Mouse (Mus musculus) adrenal gland, adult 8-10 months (tissue): ENCODE results near the gene Bysl. TPM values are rescaled to one million over a fixed set of nuclear protein-coding genes. Genes with fewer than 3 reads are reported as not detected.
"Not testable (repeated sequence)": the region's sequence is repeated elsewhere in the genome, so short reads cannot be mapped to it uniquely, and the experiment has no call there.

Experiments
- DNase-seq: peaks from one replicate; pipeline ENCODE4 v3.0.0; 2022
- total RNA-seq, 4 experiments: library from RNA; stranded (reverse); gene quantifications; 2 replicates each; pipeline ENCODE4 v1.2.4; 2022

The Bysl gene
- total RNA-seq, 4 experiments from 2014 or later: 17.0 to 18.6 (median 17.9) TPM

DNA sequence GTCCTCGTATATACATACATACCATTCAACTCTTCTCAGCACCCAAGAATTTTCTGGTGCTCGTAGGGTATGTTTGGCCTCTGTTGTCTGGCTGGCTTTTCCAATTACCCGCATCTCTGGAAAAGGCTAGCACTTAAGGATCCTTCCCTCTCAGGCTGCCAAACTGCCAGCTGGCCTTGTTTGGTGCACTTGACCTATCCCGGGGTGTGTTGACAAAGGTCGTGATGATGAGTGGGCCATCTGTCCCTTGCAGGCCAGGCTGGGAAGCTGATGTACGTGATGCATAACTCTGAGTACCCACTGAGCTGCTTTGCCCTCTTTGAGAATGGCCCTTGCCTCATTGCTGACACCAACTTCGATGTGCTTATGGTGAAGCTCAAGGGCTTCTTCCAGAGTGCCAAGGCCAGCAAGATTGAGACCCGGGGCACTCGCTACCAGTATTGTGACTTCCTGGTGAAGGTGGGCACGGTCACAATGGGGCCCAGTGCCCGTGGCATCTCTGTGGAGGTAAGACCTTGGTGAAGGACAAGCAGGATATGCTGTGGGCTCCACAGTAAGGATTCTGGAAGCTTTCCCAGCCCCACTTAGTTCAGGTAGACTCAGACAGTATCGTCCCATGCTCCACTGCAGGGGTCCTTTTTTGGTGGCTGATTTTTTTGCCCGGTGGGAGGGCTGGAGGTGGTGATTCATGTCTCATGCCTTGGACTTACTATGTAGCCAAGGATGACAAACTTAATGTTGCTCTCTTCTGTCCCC lies 7.4 kb upstream of the Bysl start:
- no peak for DNase-seq

DNA sequence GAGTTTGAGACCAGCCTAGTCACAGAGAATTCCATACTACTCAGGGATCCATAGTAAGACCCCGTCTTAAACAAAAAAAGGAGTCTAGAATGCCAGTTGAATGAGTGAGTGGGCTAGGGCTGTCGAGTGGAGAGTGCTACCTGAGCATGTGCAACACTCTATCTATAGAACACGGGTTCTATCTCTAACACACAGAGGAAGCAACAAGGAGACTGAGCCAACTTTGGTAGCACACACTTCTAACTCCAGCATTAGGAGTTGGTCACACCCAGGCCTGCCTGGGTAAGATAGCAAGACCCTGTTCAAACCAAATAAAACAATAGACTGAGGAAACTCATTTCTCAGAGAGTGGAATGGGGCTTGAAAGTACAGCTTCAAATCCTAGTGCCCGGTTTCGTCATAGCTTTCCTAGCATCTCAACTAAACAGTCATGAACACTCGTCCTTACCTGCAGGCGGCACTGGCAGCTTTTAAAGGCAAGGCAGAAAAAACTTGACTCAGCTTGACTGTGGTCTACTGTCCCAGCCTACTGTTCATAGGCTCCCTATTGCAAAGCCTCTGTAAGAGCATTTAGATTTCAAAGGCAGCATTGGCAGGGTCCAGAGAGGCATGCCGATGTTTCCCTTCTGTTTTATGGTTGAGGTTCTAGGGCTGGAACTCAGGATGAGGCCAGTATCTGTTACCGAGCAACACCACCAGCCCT lies 6.5 kb upstream of the Bysl start:
- DNase-seq: no peak

DNA sequence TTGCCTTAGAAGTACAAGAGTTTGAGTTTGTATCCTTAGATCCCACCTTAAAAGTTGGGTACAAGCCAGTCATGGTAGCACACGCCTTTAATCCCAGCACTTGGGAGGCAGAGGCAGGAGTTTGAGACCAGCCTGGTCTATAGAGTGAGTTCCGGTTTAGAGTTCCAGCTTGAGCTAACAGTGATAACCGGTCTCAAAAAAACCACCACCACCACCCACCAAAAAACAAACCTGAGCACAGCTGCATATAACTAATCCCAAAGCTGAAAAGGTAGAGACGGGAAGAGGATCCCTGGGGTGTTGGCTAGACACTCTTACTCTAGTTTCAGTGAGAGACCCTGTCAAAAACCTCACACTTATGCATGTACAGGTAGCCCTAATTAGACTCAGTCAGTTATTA lies 5.4 kb upstream of the Bysl start:
- no peak for DNase-seq

DNA sequence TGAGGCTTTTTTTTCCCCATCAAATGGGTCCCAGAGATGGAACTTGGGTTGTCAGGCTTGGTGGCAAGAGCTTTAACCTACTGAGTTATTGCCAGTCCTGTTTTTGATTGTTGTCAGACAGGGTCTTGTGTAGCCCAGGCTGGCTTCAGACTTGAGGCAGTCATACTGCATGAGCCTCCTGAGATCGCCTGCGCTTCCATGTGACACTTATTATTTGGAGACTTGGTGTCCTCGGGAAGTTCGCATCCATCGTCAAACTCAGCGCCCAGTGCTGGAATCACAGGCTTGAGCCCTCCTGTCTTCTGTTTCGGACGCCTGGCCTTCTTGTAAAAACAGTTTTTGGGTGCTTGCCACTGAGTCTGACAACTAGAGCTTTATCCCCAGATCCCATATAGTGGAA lies 4.8 kb upstream of the Bysl start:
- no peak for DNase-seq

DNA sequence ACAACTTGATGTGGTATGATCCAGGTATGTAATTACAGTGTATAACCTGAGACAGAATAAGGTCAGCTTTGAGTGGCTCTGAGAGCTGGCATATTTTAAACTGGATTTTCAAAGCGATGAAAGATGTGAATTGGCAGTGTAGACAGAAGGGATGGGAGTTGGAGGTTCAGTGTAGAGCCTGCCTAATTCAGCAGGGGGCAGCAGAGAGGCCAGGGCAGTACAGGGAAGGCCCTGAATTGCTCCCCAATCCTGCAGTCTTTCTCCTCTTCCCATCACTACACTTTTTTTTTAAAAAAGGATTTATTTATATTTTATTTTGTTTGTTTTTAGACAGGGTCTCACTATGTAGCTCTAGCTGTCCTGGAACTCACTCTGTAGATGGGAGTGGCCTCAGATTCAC lies 2.7 kb upstream of the Bysl start:
- DNase-seq: no peak

DNA sequence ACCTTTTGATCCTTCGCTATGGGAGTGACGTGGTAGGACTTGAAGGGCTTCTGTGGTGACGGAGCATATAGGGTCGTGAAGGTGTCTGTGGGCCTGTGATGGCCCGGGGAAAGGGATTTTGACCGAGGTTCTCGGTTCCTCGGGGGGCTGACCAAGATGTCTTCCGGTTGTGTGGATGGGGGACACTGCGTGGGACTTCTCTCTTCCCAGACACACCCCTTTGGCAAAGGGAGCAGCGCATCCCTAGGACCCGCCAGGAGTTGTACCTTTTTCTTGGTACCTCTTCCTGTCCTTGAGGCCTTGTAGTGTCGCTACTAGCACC lies 330 bp upstream of the Bysl start:
- no peak for DNase-seq

DNA sequence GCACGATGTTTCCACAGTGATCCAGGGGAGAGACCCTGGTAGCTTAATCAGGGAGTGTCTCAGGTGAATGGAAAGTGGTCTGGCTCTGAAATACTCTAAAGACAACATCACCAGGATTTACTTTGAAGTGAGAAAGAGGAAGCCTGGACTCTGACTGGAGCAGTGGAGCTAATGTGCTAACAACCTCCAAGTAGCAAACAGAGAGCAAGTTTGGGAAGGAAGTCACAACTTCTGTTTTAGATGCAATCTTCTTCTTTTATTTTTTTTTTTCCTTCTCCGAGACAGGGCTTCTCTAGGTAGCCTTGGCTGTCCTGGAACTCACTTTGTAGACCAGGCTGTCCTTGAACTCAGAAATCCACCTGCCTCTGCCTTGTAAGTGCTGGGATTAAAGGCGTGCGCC lies 2.1 kb downstream of the Bysl start:
- no peak for DNase-seq

DNA sequence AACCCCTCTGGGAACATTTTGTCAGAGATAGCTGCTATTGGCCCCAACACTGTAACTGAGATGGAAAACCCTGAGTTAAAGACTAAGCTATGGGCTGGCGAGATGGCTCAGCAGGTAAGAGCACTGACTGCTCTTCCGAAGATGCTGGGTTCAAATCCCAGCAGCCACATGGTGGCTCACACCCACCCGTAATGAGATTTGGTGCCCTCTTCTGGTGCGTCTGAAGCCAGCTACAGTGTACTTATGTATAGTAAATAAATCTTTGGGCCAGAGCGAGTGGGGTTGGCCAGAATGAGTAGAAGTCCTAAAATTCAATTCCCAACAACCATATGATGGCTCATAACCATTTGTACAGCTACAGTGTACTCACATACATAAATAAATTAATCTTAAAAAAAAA lies 5.1 kb downstream of the Bysl start:
- no peak for DNase-seq

DNA sequence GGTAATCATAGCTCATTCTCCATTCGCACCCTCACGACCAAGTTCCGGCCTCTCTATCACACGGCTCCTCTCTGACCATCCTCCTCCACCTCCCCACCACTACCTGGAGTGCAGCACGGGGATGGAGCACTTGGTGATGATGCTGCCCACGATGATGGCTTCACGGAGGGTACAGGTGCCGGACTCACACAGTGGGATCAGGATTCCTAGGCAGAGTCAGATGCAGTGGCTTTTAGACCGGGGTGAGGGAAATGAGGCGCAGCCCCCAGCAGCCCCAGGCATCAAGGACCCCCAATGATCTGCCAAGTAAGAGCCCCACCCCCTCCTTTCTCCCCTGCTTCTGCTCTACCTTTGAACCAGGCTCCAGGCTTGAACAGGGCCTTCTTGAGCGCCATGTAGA lies 9.0 kb downstream of the Bysl start:
- DNase-seq: no peak

DNA sequence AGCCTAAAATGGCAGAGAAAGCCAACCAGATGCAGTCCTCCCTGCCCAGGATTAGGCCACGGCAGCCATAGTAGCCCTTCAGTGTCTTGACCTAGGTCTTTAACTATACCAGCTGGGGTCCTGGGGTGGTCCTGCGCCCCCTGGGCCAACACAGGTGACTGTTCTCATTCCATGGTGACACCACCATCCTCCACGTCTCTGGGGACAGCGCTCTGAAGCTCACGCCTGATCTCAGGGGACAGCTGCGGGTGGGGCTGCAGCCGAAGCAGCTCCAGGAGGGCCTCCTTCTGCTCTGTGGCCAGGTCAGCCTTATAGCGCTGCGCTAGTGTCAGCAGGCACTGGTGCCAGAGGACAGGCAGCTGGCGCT lies 9.9 kb downstream of the Bysl start:
- DNase-seq: no peak

DNA sequence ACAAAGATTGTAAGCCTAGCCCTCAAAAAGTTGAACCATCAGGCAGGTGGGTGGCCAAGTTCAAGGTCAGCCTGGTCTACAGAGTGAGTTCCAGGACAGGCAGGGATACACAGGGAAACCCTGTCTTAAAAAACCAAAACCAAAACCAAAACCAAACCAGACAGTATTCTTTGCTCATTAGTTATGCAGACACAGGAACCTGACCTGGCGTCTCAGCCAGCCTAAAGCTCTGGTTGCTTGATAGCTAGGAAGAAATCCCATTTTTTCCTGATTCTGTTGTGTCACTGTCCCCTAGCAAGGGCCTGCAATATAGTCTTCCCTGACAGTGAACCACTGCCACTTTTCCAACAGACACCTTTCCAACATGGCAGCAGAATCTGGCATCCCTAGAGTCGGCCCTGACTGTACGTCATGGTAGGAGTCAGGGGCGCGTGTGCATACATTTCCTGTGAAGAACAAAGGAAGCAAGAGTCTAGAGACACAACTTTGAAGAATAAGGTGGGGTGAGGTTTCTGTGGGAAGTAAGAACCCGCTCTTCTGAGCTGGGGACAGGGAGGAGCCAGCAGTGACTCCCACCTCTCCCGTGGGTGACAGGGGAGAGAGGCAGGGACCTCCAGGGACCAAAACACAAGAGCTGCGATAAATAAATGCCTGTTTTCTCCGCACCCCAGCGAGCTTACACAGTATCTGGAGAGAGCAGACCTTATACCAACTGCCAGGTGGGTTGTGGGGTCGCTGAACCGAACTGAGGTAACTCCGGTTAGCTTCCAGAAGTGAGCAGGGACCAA lies 10.5 kb downstream of the Bysl start:
- no peak for DNase-seq

DNA sequence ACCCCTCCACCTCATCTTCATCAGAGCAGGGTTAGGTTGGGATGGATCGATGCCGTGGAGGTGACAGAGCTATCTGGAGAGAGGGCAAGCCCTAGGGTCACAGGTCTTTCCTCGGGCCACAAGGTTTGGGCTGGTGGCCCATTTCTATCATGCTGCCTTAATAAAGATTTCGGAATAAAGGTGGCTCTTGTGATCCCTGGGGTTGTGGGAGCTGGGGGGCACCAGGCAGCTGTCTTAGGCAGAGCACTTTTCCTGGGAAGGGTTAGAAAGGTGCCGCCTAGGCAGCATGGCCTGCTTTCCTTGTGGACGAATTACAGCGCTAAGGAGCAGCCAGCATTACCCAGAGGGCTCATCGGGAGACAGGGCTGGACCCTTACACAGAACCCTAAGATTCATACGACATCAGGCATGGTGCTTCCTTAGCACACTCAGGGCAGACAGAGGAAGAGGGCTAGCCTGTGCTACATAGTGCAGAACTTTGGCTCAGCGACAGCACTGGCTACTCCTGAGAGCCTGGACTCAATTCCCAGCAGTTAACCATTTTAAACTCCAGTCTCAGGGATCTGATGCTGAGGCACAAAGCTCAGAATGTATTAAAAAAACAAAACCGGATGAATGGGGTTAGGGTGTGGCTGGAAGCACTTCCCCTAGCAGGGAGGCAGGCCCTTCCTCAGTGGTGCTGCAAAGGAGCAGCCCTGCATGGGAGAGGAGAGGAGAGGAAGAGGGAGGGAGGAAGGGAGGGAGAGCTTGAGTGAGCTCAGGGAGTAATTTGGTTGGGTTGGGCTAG lies 11.6 kb downstream of the Bysl start:
- no peak for DNase-seq

DNA sequence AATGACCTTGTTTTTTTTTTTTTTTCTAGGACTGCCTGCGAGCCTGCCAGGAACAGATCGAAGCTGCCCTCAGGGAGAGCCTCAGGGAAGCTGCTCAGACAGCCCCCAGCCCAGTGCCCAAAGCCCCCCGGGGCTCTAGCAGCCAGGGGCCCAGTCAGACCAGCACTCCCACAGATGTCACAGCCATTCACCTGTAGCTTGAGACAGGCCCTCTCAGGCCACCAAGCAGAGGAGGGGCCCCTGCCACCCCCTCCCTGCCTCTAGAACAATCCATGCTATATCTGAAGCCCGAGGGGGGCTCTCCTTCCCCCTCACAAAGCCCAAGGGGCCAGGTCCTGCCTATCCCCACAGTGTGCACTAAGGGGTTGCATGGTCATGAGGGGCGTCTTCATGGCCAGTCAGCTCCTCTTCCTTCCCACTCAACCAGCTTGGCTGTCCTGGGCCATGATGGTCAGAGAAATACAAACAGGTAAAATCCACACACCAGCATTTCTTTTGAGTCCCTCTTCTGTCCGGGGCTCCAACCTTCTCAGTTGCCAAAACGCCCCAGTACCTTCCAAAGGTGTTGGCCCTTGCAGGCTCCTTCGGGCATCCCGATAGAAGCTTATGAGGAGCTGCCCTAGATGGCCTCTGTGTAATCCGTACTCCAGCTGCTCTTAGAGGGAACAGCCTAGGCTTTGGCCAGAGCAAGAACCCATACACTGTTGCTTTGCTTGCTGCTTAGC lies 12.6 kb downstream of the Bysl start:
- not testable (repeated sequence) for DNase-seq

DNA sequence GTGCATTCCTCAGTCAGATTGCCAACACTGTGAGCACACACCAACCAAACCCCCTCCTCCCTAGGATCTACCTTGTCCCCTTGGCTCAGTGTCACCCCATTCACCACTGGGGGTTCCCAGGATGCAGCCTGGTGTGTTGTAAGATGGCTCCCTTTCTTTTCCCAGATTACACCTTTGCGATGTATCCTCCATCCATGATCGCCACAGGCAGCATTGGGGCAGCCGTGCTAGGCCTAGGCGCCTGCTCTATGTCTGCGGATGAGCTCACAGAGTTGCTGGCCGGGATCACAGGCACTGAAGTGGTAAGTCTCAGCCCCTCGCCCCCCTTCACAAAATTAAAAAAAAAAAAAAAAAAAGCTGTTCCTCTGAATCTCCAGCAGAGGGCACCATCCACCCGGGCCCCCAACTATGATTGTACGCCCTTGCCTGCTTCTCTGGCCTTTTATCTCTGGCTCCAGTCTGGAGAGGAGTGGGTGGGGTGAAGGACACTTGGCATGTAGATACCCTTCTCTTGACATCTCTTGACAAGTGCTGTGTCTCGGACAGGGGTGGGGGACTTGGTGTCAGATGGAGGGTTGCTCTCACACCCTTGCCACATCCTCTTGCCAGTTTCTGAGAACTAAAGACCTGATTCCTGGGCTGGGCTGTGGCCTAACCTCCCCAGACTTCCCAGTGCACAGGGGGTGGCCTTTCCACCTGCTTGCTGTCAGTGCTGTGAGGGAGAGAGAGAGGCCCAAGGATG lies 13.3 kb downstream of the Bysl start:
- DNase-seq: peak; percentile 50

DNA sequence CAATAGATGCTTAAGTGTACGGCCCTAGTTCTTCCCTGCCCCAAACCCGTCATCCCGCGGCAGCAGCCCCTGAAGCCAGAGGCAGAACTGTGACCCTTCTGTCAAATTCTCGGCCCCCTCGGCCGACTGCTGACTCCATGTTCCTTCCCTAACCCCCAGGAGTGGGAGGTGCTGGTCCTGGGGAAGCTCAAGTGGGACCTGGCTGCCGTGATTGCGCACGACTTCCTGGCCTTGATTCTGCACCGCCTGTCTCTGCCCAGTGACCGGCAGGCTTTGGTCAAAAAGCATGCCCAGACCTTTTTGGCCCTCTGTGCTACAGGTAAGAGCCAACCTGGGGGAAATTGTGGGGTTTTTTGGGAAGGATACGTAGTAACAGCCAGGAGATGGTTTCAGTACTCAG lies 14.0 kb downstream of the Bysl start:
- no peak for DNase-seq

DNA sequence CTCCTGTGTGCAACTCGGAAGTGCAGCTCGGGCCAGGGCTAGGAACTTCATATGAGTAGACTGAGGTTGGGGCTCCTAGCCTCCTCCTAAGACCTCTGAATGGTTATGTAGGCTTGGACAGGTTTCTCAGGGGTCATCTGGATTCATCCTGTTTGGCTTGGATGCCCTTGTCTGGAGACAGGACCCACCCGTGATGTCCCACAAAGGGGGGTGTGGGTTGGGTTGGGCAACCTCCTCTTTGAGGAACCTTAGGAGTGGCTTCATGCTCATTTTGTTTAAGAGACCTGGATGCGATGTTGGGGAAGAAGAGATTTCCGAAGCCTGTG lies 14.5 kb downstream of the Bysl start:
- DNase-seq: no peak

DNA sequence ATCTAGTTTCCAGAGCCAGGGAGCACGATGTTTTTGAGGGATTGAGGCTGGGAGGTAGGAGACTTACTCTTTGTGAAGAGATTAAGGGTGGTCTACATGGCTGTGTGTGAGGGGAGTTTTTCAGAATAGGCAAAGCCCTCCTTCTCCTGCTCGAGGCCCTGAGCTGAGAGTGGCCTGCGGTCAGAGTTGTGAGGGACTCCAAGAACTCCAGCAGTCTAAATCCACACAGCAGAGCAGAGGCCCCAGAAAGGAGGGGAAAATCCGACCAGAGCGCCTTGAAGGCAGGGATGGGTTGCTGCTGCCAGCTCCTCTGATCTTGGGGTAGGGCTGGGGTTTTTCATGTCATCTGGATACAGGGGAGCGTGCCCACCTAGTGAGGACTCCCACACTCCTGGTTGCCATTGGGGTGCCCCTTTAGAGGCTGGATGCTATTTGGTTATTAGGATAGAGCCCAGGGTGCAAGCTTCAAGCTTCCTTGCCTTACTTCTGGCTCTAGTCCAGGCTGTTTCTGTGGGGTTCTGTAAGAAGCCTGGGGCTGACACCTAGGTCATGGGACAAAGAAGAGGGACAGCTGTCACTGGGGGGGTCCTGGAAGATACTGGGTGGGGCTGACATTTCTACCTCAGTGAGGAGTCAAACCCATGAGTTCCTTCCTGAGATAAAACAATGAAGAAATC lies 15.0 kb downstream of the Bysl start:
- no peak for DNase-seq

DNA sequence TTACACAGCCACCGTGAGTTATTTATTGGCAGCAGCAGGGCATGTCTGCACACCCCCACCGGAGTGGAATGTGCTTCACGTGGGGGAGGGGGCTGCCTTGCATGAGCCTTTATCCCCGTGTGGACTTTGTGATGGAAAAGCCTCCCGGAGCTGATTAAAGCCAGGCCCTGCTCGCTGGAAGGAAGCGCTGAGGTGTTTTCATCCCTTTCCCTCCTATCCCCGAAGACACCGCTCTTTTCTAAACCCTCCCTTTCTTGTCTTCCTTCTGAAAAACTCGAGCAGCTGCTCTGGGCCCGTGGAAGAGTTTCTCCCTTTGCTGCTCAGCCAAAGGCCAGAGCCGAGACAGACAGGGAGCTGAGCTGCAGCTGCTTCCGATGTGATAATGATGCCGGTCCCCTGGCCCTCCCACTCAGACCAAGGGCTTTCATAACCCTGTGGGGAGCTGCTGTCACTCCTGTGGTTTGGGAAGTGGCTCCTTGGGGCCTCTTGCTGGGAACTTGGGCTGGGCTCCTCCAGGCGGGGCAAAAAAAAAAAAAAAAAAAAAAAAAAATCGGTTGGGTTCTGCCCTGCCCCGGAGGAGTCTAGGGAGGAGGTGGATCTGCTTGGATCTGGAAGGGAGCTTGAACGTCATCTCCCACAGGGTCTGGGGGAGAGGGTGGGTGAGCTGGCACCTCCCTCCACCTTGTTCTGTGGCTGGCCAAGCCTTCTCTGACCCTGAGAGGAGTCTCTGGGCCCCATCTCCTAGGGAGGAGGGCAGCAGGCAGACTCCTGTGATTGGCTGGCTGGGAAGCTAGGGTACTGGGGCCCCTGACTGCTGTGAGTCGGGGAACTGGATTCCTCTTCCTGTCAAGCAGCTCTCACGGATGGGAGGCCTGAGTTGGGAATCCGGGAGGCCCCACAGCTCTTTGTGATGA lies 15.8 kb downstream of the Bysl start:
- DNase-seq: peak; percentile 68

DNA sequence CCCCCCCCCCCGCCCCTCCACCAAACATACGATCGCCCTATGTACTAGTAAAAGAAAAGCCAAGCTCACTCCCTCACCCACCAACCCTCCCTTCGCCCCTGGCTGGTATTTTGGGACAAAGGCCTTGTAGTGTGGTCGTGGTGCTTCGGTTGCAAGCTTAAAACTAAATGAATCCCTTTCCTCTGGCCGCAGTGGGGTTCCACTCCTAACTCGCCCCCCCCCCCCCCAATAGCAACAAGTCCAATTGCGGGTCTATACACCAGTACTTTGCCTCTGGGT lies 16.4 kb downstream of the Bysl start:
- no peak for DNase-seq
